Mouse (Mus musculus) hindbrain, embryonic 11.5 days (tissue): ENCODE measurements around the gene Hmox1. TPM values are rescaled to one million over a fixed set of nuclear protein-coding genes. Genes with fewer than 3 reads are reported as not detected.

ENCODE experiments used
- ATAC-seq: fragments of 200-750 bp; cut with Nextera tagmentation; 2 replicates; pipeline ENCODE4 v1.8.0; 2017; ENCODE audit warnings: mild to moderate bottlenecking, moderate TSS enrichment, moderate library complexity; ENCODE audit not compliant: low FRiP score
- DNase-seq: peaks from one replicate; pipeline ENCODE4 v3.0.0-alpha.2; 2015; ENCODE audit warnings: low spot score
- H3K27ac ChIP-seq: fragments of 300-500 bp; sonication (generic); 2 replicates; pipeline ENCODE4 v1.5.1; 2014; ENCODE audit warnings: mild to moderate bottlenecking, low read depth, low read length
- H3K27me3 ChIP-seq: fragments of 300-500 bp; sonication (generic); 2 replicates; pipeline ENCODE4 v1.6.1; 2014; ENCODE audit warnings: mild to moderate bottlenecking, low read length, moderate library complexity, mixed read lengths; ENCODE audit not compliant: control insufficient read depth, insufficient read depth
- H3K36me3 ChIP-seq: fragments of 300-500 bp; sonication (generic); 2 replicates; pipeline ENCODE4 v1.6.1; 2014; ENCODE audit warnings: mild to moderate bottlenecking, low read length, moderate library complexity, mixed read lengths; ENCODE audit not compliant: control insufficient read depth, insufficient read depth
- H3K4me1 ChIP-seq: fragments of 300-500 bp; sonication (generic); replicated peaks from 2 replicates; pipeline ENCODE4 v1.6.1; 2014; ENCODE audit warnings: low read length, mixed read lengths; ENCODE audit not compliant: control insufficient read depth, insufficient read depth
- H3K4me2 ChIP-seq: fragments of 300-500 bp; sonication (generic); replicated peaks from 2 replicates; pipeline ENCODE4 v1.6.1; 2014; ENCODE audit warnings: mild to moderate bottlenecking, low read depth, low read length
- H3K4me3 ChIP-seq: fragments of 300-500 bp; sonication (generic); 2 replicates; pipeline ENCODE4 v1.5.1; 2014; ENCODE audit warnings: low read depth, low read length
- H3K9ac ChIP-seq: fragments of 300-500 bp; sonication (generic); 2 replicates; pipeline ENCODE4 v1.6.1; 2014; ENCODE audit warnings: low read depth, low read length
- H3K9me3 ChIP-seq: fragments of 300-500 bp; sonication (generic); 2 replicates; pipeline ENCODE4 v1.6.1; 2016; ENCODE audit warnings: low read length; ENCODE audit not compliant: control insufficient read depth
- WGBS: fragments of 180-500 bp; shearing (Covaris S2); extraction: QIAGEN DNeasy Blood & Tissue Kit; methylation state at CpG from one replicate; pipeline ENCODE4 v1.1.7; 2014; 5-methylcytosine and 5-hydroxymethylcytosine counted together
- polyA plus RNA-seq: library from polyadenylated mRNA; unstranded; fragments of >200 nt; fragmentation: Nextera tagmentation; extraction: Ambion mirVana; gene quantifications from 2 replicates; pipeline ENCODE4 v1.2.1, GENCODE M21; 2014

Gene Hmox1
- polyA plus RNA-seq, 1 experiment from 2014 or later = 9.2 TPM

- no peak overlapping the region for H3K4me3 ChIP-seq
- no peak overlapping the region for H3K9ac ChIP-seq
- no peaks in the 10 kb centered on the region for H3K36me3 ChIP-seq
- no peaks in the 10 kb centered on the region for H3K4me1 ChIP-seq
- no peaks in the 10 kb centered on the region for H3K9me3 ChIP-seq
- DNase-seq = no peak
- H3K27ac ChIP-seq = no peak overlapping the region
- 46% methylated on average over 2 of the region's 2 CpGs for WGBS
- no peaks in the 10 kb centered on the region for H3K27me3 ChIP-seq
- ATAC-seq = no peak
- H3K4me2 ChIP-seq = no peak overlapping the region
Measured at GRCm38 (mm10) chr8:75134603-75135391, 41.4 kb downstream of the Hmox1 start.

DNA sequence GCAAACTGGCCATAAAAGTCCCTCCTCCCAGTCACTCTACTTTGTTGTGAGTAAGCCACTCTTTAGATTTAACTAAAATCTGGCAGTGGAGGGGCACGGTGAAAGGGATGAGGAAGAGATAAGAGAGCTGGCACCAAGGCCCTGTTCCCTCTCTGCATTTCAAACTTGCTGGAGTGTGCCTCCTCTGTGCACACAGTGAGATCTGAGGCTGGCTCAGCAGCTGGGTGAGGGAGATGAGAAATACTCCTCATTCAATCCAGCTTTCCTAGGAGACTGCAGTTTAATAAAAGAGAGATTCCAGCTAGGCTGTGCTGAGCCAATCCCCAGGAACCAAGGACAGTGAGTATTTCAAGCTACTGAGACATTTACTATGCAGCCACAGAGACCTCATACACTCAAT lies 42.3 kb downstream of the Hmox1 start:
- H3K4me3 ChIP-seq = no peak overlapping the region
- H3K36me3 ChIP-seq = no peaks in the 10 kb centered on the region
- no peak overlapping the region for H3K4me2 ChIP-seq
- 67% methylated on average over 1 of the region's 1 CpGs for WGBS
- ATAC-seq = no peak
- no peak overlapping the region for H3K27ac ChIP-seq
- no peaks in the 10 kb centered on the region for H3K9me3 ChIP-seq
- H3K27me3 ChIP-seq = no peaks in the 10 kb centered on the region
- no peaks in the 10 kb centered on the region for H3K4me1 ChIP-seq
- no peak for DNase-seq
- H3K9ac ChIP-seq = no peak overlapping the region

- Histone ChIP-seq H3K4me1 (no peaks in the 10 kb centered on the region), H3K9me3 (no peaks in the 10 kb centered on the region), H3K4me3 (no peak overlapping the region), H3K27me3 (no peaks in the 10 kb centered on the region), H3K4me2 (no peak overlapping the region), H3K9ac (no peak overlapping the region), H3K27ac (no peak overlapping the region), H3K36me3 (no peaks in the 10 kb centered on the region)
- 87% methylated on average over 2 of the region's 2 CpGs for WGBS
- ATAC-seq (no peak), DNase-seq (no peak)
Measured at GRCm38 (mm10) chr8:75136256-75136655, 42.8 kb downstream of the Hmox1 start.

GRCm38 (mm10) chr8:75137536-75137935 lies 44.1 kb downstream of the Hmox1 start:
- Histone ChIP-seq H3K27ac (no peak overlapping the region), H3K9me3 (no peaks in the 10 kb centered on the region), H3K36me3 (no peaks in the 10 kb centered on the region), H3K27me3 (no peaks in the 10 kb centered on the region), H3K4me3 (no peak overlapping the region), H3K4me2 (no peak overlapping the region), H3K9ac (no peak overlapping the region), H3K4me1 (no peaks in the 10 kb centered on the region)
- ATAC-seq (no peak), DNase-seq (no peak)
- 70% methylated on average over 3 of the region's 3 CpGs for WGBS

Other genes with a start within 250 kb of the Hmox1 start
- not detected in 2 replicates for gene Isx, start 220.4 kb upstream of the Hmox1 start, polyA plus RNA-seq
- gene Hmgxb4, start 100.3 kb upstream of the Hmox1 start, polyA plus RNA-seq = 42.7 and 56.1 TPM in 2 replicates
- gene Tom1, start 59.9 kb upstream of the Hmox1 start, polyA plus RNA-seq = 25.0 and 25.2 TPM in 2 replicates
- 133 and 155 TPM in 2 replicates for gene Mcm5, start 15.9 kb downstream of the Hmox1 start, polyA plus RNA-seq
- gene Rasd2, start 120.3 kb downstream of the Hmox1 start, polyA plus RNA-seq = 0.19 and 0.32 TPM in 2 replicates